Mouse (Mus musculus) thymus, adult 2 months (tissue): Measurements from ENCODE around the gene Lrrn4.

ENCODE experiments used
- CTCF ChIP-seq: fragments of 200-500 bp; IDR thresholded peaks from 2 replicates; pipeline ENCODE4 v1.5.1; 2012; ENCODE audit warnings: mild to moderate bottlenecking, control low read depth, low read length, moderate library complexity, borderline replicate concordance; ENCODE audit not compliant: control insufficient read depth, poor library complexity, insufficient read depth; ENCODE audit errors: extremely low read depth
- POLR2A ChIP-seq: fragments of 200-500 bp; IDR thresholded peaks from 2 replicates; pipeline ENCODE4 v1.6.1; 2012; ENCODE audit warnings: mild to moderate bottlenecking, low read length, control low read depth, moderate library complexity; ENCODE audit not compliant: control insufficient read depth, poor library complexity, insufficient read depth; ENCODE audit errors: extremely low read depth

- TF ChIP-seq CTCF (no peak), POLR2A (no peak)
These were observed 33.1 kb downstream of the Lrrn4 start for GRCm38 (mm10) chr2:132847581-132847980.
